7 mouse cellular contexts compared by ENCODE assay signal in the genomic region with DNA sequence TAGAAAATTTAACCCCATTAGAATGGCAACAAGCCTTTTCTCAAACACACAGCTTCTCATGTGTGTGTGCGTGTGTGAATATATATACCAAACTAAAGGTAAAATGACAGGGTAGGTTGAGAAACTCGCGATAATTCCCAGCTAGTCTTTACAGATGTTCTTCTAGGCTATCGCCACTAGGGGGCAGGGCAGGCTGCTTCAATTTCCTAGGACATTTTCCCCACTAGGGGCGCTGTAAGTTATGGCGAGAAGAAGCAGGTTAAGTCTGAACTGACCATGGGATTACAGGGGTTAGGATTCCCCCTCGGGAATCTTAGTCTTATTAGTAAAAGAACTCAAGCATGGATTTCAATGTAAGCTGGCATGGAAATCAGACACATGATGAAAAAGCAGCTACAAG. TPM values are rescaled to one million over a fixed set of nuclear protein-coding genes. Genes with fewer than 3 reads are reported as not detected.
DNase-seq lines count a peak whose midpoint lies in the region; ATAC-seq and TF ChIP-seq lines count a peak whose summit lies in the region.

No protein-coding gene starts in this region.

- intact Hi-C loops in gastrocnemius, postnatal 14 days (cut with DNase I; ENCODE audit: low total_unique reads): loop anchor here (5.0 kb wide), 1 partner anchor 186 kb away; no protein-coding TSS in a partner anchor

- in situ Hi-C loops in Patski (cut with MboI; ENCODE audit: low pct_unique_long_range_greater_than_20kb): no loop called here

- no peaks in the 10 kb centered on the region for H3K27me3 ChIP-seq in Patski

- TF ChIP-seq CTCF in Patski (IDR thresholded peaks at IDR 0.05): peak; percentile 99

- CTCF ChIA-PET in Patski (lab: Charles Lee): interaction anchor here (0.6 to 3.0 kb wide), 40 partner anchors 9 to 591 kb away, joined by 3 to 22 read pairs (median 3); no protein-coding TSS in a partner anchor

- ATAC-seq in Patski: no peak

- DNase-seq in CD8-positive naive resting alpha-beta T cell, adult 2 months (ENCODE audit: low read depth in 2 of 2, low spot score in 2 of 2): peak; percentile 76 to 85
- no peak for DNase-seq in Patski (ENCODE audit: low read depth, low spot score)
- peak; percentile 54 for DNase-seq in cerebellum, adult 9-11 months
- DNase-seq in gastrocnemius, postnatal 14 days: peak; percentile 70
- DNase-seq in layer of hippocampus, adult 11-12 months (ENCODE audit: low spot score): peak; percentile 85
- DNase-seq in lung, postnatal 14 days: peak; percentile 87
- DNase-seq in right cerebral cortex, postnatal 25 days: peak; percentile 48

- POLR2A ChIA-PET in Patski (lab: Charles Lee): no interaction called here

RNA-seq across cellular contexts. Expression of a gene that starts 39.9 kb away (rescaled TPM):
- polyA plus RNA-seq in Patski (2021): 0.10 TPM
- 100 to 1,000 TPM; 489 to 543 TPM for total RNA-seq in gastrocnemius, postnatal 14 days (2021)

RNA-seq across cellular contexts. Expression of a gene that starts 51.7 kb away (rescaled TPM):
- polyA plus RNA-seq in Patski (2021): 27.4 TPM
- 1 to 10 TPM; 1.2 to 1.6 TPM for total RNA-seq in gastrocnemius, postnatal 14 days (2021)
